Mouse (Mus musculus): Measurements from ENCODE around the gene Kmt2d. TPM values are rescaled to one million over a fixed set of nuclear protein-coding genes. Genes with fewer than 3 reads are reported as not detected.

The Kmt2d gene
- polyA plus RNA-seq, 1 experiment from 2014 or later, result 7.0 TPM

DNA sequence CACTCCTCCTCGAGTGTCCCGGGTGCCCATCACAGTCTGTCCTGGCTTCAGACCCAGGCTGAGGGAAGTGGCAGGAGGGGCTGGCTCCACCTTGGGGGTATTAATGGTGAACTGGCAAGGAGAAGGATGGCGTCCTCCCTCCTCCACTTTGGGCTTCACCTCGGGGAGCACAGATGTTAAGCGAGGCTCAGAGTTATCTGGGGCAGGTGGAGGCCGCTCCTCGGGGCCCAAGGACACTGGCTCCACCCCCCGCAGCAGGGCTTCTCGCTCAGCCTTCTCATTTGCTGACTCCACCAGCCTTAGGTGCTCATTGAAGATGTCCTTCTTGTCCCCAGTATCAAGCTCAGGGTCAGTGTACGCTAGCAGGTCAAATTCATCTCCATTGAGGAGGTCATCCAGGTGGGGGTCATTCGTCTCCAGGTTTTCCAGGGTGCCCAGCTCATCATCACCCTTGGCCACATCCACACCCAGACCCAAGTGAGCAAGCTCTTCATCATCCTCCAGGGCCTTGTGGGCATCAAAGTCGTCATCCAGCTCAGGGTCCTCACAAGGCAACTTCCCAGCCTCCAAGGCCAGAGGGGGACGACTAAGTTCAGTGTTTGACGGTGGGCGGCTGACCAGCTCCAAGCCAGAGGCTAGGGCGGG, 20.9 kb downstream of the Kmt2d start:
- Histone ChIP-seq H3K9me3 (replicated peaks) (no peaks in the 10 kb centered on the region), H3K9ac (no peak overlapping the region), H3K36me3 (peaks cover 100% of the 10 kb centered on the region), H3K4me2 (no peak overlapping the region), H3K4me1 (peaks cover 3% of the 10 kb centered on the region), H3K27ac (no peak overlapping the region), H3K4me3 (no peak overlapping the region), H3K27me3 (replicated peaks) (no peaks in the 10 kb centered on the region)
- whole genome bisulfite sequencing (ENCODE audit: insufficient replicate concordance), result 83% methylated on average over 16 of the region's 16 CpGs
- ATAC-seq, result no peak

DNA sequence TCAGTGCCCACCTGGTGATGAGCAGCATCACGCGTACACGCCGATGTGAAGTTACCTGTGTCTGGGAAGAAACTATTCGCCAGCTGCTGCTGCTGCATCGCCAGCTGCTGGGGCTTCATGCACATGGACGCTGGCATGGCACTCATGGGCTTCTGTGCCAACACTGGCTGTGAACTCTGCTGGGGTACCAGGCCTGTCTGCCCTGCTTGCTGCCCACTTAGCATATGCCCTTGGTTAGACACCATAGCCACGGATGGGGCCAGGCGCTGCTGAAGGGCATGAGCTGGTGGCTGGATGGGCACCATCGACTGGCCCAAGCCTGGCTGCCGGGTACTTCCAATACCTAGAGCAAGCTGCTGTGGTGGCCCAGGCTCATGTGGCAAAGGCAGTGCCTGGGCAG, 21.8 kb downstream of the Kmt2d start:
- H3K9ac ChIP-seq, result no peak overlapping the region
- peaks cover 12% of the 10 kb centered on the region for H3K4me1 ChIP-seq
- no peaks in the 10 kb centered on the region for H3K9me3 ChIP-seq (replicated peaks)
- no peak for ATAC-seq
- H3K36me3 ChIP-seq, result peaks cover 100% of the 10 kb centered on the region
- H3K27me3 ChIP-seq (replicated peaks), result no peaks in the 10 kb centered on the region
- no peak overlapping the region for H3K4me2 ChIP-seq
- H3K27ac ChIP-seq, result no peak overlapping the region
- H3K4me3 ChIP-seq, result no peak overlapping the region
- WGBS (ENCODE audit: insufficient replicate concordance), result 91% methylated on average over 11 of the region's 11 CpGs

GRCm38 (mm10) chr15:98846140-98846539, 24.9 kb downstream of the Kmt2d start:
- 82% methylated on average over 8 of the region's 8 CpGs for WGBS (ENCODE audit: insufficient replicate concordance)
- H3K4me3 ChIP-seq, result no peak overlapping the region
- no peak overlapping the region for H3K4me2 ChIP-seq
- peaks cover 100% of the 10 kb centered on the region for H3K36me3 ChIP-seq
- ATAC-seq, result no peak
- no peaks in the 10 kb centered on the region for H3K27me3 ChIP-seq (replicated peaks)
- no peak overlapping the region for H3K9ac ChIP-seq
- H3K9me3 ChIP-seq (replicated peaks), result no peaks in the 10 kb centered on the region
- H3K27ac ChIP-seq, result no peak overlapping the region
- peaks cover 19% of the 10 kb centered on the region for H3K4me1 ChIP-seq

DNA sequence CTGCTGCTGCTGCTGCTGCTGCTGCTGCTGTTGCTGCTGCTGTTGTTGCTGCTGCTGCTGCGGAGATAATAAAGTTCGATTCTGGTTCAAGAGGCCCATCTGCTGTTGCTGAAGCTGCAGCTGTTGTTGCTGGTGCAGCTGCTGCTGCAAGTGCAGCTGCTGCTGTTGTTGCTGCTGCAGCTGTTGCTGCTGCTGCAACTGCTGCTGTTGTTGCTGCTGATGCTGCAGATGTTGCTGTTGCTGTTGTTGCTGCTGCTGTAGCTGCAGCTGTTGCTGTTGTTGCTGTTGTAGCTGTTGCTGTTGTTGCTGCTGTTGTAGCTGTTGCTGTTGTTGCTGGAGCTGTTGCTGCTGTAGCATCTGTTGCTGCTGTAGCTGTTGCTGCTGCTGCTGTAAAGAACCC, 25.9 kb downstream of the Kmt2d start:
- WGBS (ENCODE audit: insufficient replicate concordance), result 90% methylated on average over 2 of the region's 2 CpGs
- Histone ChIP-seq H3K27ac (peak overlapping the region; percentile 22; the same call in 1 of the 2 replicates), H3K36me3 (peaks cover 100% of the 10 kb centered on the region), H3K4me3 (no peak overlapping the region), H3K9ac (no peak overlapping the region), H3K4me1 (peaks cover 19% of the 10 kb centered on the region), H3K27me3 (replicated peaks) (no peaks in the 10 kb centered on the region), H3K4me2 (no peak overlapping the region), H3K9me3 (replicated peaks) (no peaks in the 10 kb centered on the region)
- ATAC-seq, result no peak

DNA sequence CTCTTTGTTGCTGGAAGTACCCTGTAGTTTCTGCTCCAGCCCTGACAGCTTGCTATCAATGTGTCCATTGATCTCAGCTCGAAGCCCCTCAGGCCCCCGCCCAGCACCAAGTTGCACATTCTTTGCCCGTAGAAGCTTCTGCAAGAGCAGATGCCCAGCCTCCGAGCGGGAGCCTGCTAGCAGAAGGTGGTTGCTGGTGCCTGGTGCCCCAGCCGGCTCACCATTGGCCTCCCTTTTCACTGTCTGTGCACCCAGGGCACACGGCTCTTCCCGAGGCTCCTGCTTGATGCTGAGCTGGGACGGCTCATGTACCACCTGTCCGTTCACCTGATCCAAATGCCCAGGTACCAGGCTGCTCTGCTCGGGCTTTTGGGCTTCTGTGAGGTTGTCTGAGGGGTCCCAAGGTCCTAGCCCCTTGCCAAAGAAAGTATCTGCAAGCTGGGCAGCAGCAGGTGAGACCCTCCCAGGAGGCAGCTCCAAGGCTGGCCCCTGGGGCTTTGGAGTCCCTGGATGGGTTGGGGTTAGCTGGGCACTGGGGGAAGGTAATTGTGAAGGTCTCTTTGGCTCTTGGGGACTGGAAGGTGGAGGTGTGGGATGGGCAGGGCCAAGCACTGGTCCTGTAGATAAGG, 27.3 kb downstream of the Kmt2d start:
- WGBS (ENCODE audit: insufficient replicate concordance), result 87% methylated on average over 11 of the region's 11 CpGs
- H3K4me3 ChIP-seq, result no peak overlapping the region
- no peak overlapping the region for H3K4me2 ChIP-seq
- ATAC-seq, result no peak
- no peaks in the 10 kb centered on the region for H3K27me3 ChIP-seq (replicated peaks)
- no peaks in the 10 kb centered on the region for H3K9me3 ChIP-seq (replicated peaks)
- H3K4me1 ChIP-seq, result peaks cover 27% of the 10 kb centered on the region
- 0 out of 2 replicates have a peak overlapping the region, but pooled peaks have one; percentile 14 for H3K9ac ChIP-seq
- H3K27ac ChIP-seq, result 0 out of 2 replicates have a peak overlapping the region, but pooled peaks have one; percentile 11
- peaks cover 100% of the 10 kb centered on the region for H3K36me3 ChIP-seq

DNA sequence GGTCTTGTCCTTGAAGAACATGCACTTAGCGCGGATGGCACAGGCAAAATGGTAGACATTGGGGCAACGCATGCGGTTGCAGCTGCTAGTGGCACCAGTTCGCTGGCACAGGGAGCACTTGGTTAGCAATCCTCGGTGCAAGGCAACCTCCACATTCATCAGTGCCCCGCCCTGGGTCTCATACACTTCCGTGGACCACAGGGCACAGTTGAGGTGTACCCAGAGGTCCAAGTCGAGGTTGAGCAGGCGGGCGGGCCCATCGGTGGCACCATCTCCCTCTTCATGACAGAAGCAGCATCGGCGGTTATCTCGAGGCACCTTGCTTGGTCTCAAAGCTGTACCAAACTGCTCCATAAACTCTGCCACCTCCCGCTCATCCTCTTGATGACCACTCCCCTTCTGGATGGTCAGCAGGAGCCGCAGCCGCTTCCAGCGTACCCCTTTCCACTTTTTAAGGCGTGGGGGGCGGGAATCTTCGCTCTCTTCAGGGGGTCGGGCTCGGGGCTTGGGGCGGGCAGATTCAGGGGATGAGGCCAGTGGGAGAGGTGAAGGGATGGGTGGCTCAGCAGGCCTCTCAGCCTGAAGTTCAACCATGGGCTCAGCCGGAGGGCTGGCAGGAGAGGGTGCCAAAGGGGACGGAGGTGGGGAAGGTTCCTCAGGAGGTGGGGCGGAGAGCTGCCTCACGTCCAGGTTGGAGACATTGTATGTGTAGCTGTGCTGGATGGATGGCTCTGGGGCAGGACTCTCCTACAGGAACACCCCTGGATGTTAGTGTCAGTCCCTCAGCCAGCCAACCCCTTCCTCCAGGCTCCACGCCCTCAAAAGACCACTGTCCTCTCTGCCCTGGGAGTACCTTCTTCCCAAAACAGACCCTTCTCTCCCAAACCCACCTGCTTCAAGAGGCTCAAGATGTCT, 31.1 kb downstream of the Kmt2d start:
- Histone ChIP-seq H3K9me3 (replicated peaks) (no peaks in the 10 kb centered on the region), H3K27me3 (replicated peaks) (no peaks in the 10 kb centered on the region), H3K27ac (no peak overlapping the region), H3K4me3 (no peak overlapping the region), H3K9ac (no peak overlapping the region), H3K4me1 (peaks cover 59% of the 10 kb centered on the region), H3K4me2 (no peak overlapping the region), H3K36me3 (peaks cover 100% of the 10 kb centered on the region)
- 92% methylated on average over 30 of the region's 30 CpGs for WGBS (ENCODE audit: insufficient replicate concordance)
- no peak for ATAC-seq

GRCm38 (mm10) chr15:98839161-98839560, 31.8 kb downstream of the Kmt2d start:
- Histone ChIP-seq H3K9ac (no peak overlapping the region), H3K4me2 (no peak overlapping the region), H3K27me3 (replicated peaks) (no peaks in the 10 kb centered on the region), H3K4me3 (no peak overlapping the region), H3K4me1 (peaks cover 56% of the 10 kb centered on the region), H3K27ac (peak overlapping the region; percentile 43; the same call in 1 of the 2 replicates), H3K36me3 (peaks cover 100% of the 10 kb centered on the region), H3K9me3 (replicated peaks) (no peaks in the 10 kb centered on the region)
- no peak for ATAC-seq
- WGBS (ENCODE audit: insufficient replicate concordance), result 90% methylated on average over 14 of the region's 14 CpGs

DNA sequence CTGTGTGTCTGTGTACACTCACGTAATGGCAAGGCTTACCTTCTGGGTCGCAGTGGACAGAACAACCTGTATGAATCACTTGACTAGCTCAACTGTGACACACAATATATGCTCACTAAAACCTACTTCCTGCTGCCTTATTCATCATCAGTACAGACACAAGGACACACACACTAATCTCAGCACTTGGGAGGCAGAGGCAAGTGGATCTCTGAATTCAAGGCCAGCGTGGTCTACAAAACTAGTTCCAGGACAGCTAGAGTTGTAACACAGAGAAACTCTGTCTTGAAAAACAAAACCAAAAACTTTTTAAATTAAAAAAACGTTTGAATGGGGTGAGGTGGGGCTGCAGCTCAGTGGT, 33.3 kb downstream of the Kmt2d start:
- Histone ChIP-seq H3K9ac (peak overlapping the region; percentile 63), H3K4me2 (peak overlapping the region; percentile 61), H3K27me3 (replicated peaks) (no peaks in the 10 kb centered on the region), H3K27ac (peak overlapping the region; percentile 94), H3K36me3 (peaks cover 98% of the 10 kb centered on the region), H3K4me3 (peak overlapping the region; percentile 10; the same call in 1 of the 2 replicates), H3K9me3 (replicated peaks) (no peaks in the 10 kb centered on the region), H3K4me1 (peaks cover 64% of the 10 kb centered on the region)
- 50% methylated on average over 4 of the region's 4 CpGs for WGBS (ENCODE audit: insufficient replicate concordance)
- ATAC-seq, result peak; percentile 47

DNA sequence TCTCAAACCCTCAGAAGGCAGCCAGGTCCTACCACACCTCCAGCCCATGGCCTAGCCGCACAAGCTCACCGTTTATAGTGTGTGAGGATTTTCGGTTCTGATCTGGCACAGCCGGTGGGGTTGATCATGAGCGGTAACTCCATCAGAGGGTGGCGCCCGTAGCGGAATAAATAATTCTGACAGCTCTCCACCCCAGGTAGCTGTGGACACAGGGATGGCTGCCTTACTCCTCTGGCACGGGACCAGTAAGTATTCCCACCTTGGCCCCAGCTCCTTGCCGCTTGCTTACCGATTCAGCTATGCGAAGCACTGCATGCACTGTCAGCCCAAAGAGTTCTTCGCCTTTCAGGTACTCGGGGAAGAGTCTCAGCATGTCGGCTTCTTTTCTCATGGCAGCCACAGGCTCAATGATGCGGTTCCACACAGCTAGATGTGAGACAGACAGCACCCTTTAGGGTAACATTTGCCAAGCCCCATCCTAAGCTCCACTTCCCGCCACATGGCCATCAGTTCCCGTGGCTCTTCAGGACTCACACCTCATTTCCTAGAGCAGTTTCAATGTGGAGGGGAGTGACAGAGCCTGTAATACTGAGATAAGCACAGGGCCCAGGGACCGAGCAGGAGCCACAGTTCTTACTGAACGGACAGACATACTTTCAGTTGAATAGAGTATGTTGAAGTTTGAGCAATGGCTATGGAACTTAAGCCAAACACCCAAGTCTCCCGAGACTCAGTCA, 33.8 kb downstream of the Kmt2d start:
- peak overlapping the region; percentile 30 for H3K4me3 ChIP-seq
- peak overlapping the region; percentile 94 for H3K27ac ChIP-seq
- H3K27me3 ChIP-seq (replicated peaks), result no peaks in the 10 kb centered on the region
- peak; percentile 90 for ATAC-seq
- H3K9me3 ChIP-seq (replicated peaks), result no peaks in the 10 kb centered on the region
- peaks cover 68% of the 10 kb centered on the region for H3K4me1 ChIP-seq
- WGBS (ENCODE audit: insufficient replicate concordance), result 65% methylated on average over 21 of the region's 21 CpGs
- H3K9ac ChIP-seq, result peak overlapping the region; percentile 63
- peak overlapping the region; percentile 61 for H3K4me2 ChIP-seq
- peaks cover 93% of the 10 kb centered on the region for H3K36me3 ChIP-seq

DNA sequence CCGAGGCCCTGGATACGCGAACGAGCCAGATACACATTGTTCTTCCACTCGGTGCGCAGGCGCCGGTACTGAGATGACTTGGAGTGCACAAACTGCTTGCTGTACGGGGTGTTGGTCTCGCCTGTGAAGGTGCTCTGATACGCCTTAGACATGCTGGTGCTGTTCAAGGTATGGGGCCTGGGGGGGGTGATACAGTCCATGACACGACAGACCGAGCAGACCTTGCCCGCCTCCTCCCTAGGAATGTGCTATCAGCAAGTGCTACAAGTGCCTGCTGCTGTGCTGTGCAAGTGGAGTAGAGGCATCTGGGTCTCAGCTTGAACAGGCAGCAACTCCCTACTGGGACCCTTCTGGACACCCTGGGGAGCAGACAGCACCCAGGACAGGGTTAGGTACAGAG, 35.7 kb downstream of the Kmt2d start:
- Histone ChIP-seq H3K9me3 (replicated peaks) (no peaks in the 10 kb centered on the region), H3K4me1 (peaks cover 74% of the 10 kb centered on the region), H3K4me2 (no peak overlapping the region), H3K9ac (no peak overlapping the region), H3K27ac (peak overlapping the region; percentile 94), H3K27me3 (replicated peaks) (no peaks in the 10 kb centered on the region), H3K4me3 (no peak overlapping the region), H3K36me3 (peaks cover 74% of the 10 kb centered on the region)
- WGBS (ENCODE audit: insufficient replicate concordance), result 88% methylated on average over 14 of the region's 14 CpGs
- no peak for ATAC-seq

GRCm38 (mm10) chr15:98834059-98834458, 36.9 kb downstream of the Kmt2d start:
- Histone ChIP-seq H3K36me3 (peaks cover 66% of the 10 kb centered on the region), H3K9me3 (replicated peaks) (no peaks in the 10 kb centered on the region), H3K27me3 (replicated peaks) (no peaks in the 10 kb centered on the region), H3K4me2 (no peak overlapping the region), H3K9ac (no peak overlapping the region), H3K4me1 (peaks cover 81% of the 10 kb centered on the region), H3K4me3 (no peak overlapping the region), H3K27ac (peak overlapping the region; percentile 86; the same call in 1 of the 2 replicates)
- no peak for ATAC-seq
- WGBS (ENCODE audit: insufficient replicate concordance), result 84% methylated on average over 13 of the region's 13 CpGs
